Mouse (Mus musculus) liver, embryonic 13.5 days (tissue): Measurements from ENCODE around the gene Ep400. TPM values are rescaled to one million over a fixed set of nuclear protein-coding genes. Genes with fewer than 3 reads are reported as not detected.

Source experiments
- ATAC-seq: fragments of 200-750 bp; cut with Nextera tagmentation; 2 replicates; pipeline ENCODE4 v1.8.0; 2017; ENCODE audit warnings: low read depth, mild to moderate bottlenecking, moderate number of reproducible peaks, moderate library complexity
- DNase-seq: peaks from one replicate; pipeline ENCODE4 v3.0.0; 2022
- H3K27ac ChIP-seq: fragments of 300-500 bp; sonication (generic); 2 replicates; pipeline ENCODE4 v1.5.1; 2015; ENCODE audit warnings: moderate library complexity, mild to moderate bottlenecking, inconsistent platforms
- H3K27me3 ChIP-seq: fragments of 300-500 bp; sonication (generic); 2 replicates; pipeline ENCODE4 v1.6.1; 2015; ENCODE audit warnings: mild to moderate bottlenecking, inconsistent platforms
- H3K36me3 ChIP-seq: fragments of 300-500 bp; sonication (generic); 2 replicates; pipeline ENCODE4 v1.6.1; 2015; ENCODE audit warnings: mild to moderate bottlenecking, inconsistent platforms
- H3K4me1 ChIP-seq: fragments of 300-500 bp; sonication (generic); replicated peaks from 2 replicates; pipeline ENCODE4 v1.6.1; 2015; ENCODE audit warnings: inconsistent platforms
- H3K4me2 ChIP-seq: fragments of 300-500 bp; sonication (generic); 2 replicates; pipeline ENCODE4 v1.6.1; 2015; ENCODE audit warnings: inconsistent platforms, mild to moderate bottlenecking, moderate library complexity
- H3K4me3 ChIP-seq: fragments of 300-500 bp; sonication (generic); replicated peaks from 2 replicates; pipeline ENCODE4 v1.5.1; 2015; ENCODE audit warnings: mild to moderate bottlenecking, inconsistent platforms
- H3K9ac ChIP-seq: fragments of 300-500 bp; sonication (generic); 2 replicates; pipeline ENCODE4 v1.6.1; 2015; ENCODE audit warnings: mild to moderate bottlenecking, inconsistent platforms
- H3K9me3 ChIP-seq: fragments of 300-500 bp; sonication (generic); replicated peaks from 2 replicates; pipeline ENCODE4 v1.6.1; 2016; ENCODE audit warnings: inconsistent platforms
- WGBS: fragments of 180-500 bp; shearing (Covaris S2); methylation state at CpG from one replicate; pipeline ENCODE4 v1.1.7; 2015; ENCODE audit not compliant: insufficient replicate concordance; 5-methylcytosine and 5-hydroxymethylcytosine counted together
- microRNA-seq: library from miRNA; unstranded; fragments of <30 nt; microRNA quantifications from one replicate; pipeline ENCODE4, GENCODE M21; 2016
- polyA plus RNA-seq: library from polyadenylated mRNA; unstranded; fragments of >200 nt; fragmentation: Nextera tagmentation; extraction: Ambion mirVana; gene quantifications from 2 replicates; pipeline ENCODE4 v1.2.1, GENCODE M21; 2015

The Ep400 gene
- polyA plus RNA-seq, 1 experiment from 2014 or later, result 15.7 TPM

DNA sequence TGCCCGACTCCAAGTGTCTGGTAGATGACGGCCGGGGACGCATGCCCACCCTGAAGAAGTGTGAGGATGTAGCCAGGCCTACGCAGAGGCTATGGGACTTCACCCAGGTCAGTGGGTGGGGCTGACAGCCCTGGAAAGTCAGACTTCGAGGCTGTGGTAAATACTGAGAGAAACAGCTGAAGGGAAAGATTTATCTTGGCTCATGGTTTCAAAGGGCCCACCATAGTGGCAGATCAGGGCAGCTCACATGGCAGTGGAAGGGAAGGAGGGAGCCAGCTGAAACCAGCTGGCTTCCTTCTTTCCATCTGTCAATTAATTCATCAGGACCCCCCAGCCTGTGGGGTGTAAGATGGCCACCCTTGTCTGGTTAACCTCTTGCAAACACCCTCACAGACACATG, 151.3 kb downstream of the Ep400 start:
- WGBS, result 70% methylated on average over 6 of the region's 6 CpGs
- H3K4me1 ChIP-seq, result no peaks in the 10 kb centered on the region
- no peaks in the 10 kb centered on the region for H3K27me3 ChIP-seq
- no peak overlapping the region for H3K27ac ChIP-seq
- ATAC-seq (no peak), DNase-seq (no peak)
- H3K9ac ChIP-seq, result no peak overlapping the region
- H3K36me3 ChIP-seq, result no peaks in the 10 kb centered on the region
- no peak overlapping the region for H3K4me2 ChIP-seq
- H3K4me3 ChIP-seq, result no peak overlapping the region
- no peaks in the 10 kb centered on the region for H3K9me3 ChIP-seq

Small RNA genes within 50 kb of the gene (microRNA-seq; reads per million reads assigned to microRNA genes)
- 2.9 reads per million, percentile 3 among the genes with 10 or more reads in this experiment for gene Mir7026

Other genes starting within 250 kb of the Ep400 start
- gene Galnt9, start 226.4 kb downstream of the Ep400 start, polyA plus RNA-seq, result not detected in 2 replicates
- gene Noc4l, start 117.3 kb downstream of the Ep400 start, polyA plus RNA-seq, result 66.8 and 70.9 TPM in 2 replicates
- 18.2 and 20.9 TPM in 2 replicates for gene Ddx51, start 117.3 kb downstream of the Ep400 start, polyA plus RNA-seq
- gene Pus1, start 9.9 kb upstream of the Ep400 start, polyA plus RNA-seq, result 39.6 and 39.8 TPM in 2 replicates
- 6.6 and 7.6 TPM in 2 replicates for gene Ulk1, start 39.4 kb upstream of the Ep400 start, polyA plus RNA-seq
- 61.8 and 62.4 TPM in 2 replicates for gene Hscb, start 69.1 kb upstream of the Ep400 start, polyA plus RNA-seq
- gene Chek2, start 69.3 kb upstream of the Ep400 start, polyA plus RNA-seq, result 40.2 and 42.0 TPM in 2 replicates
- 0.95 and 1.1 TPM in 2 replicates for gene Ttc28, start 109.1 kb upstream of the Ep400 start, polyA plus RNA-seq